ENCODE assay signal across 11 mouse cellular contexts in genomic region chr6:112973786-112974720, GRCm38 (mm10). TPM values are rescaled to one million over a fixed set of nuclear protein-coding genes. Genes with fewer than 3 reads are reported as not detected.
DNase-seq lines count a peak whose midpoint lies in the region; ATAC-seq lines count a peak whose summit lies in the region.
"Had no signal": no experiment of that assay in that cellular context is flagged by ENCODE, and none has a peak within 500 bp of the region (broad histone marks: within the 10 kb centered on the region; RNA-seq: fewer than 3 reads in every experiment).

No protein-coding gene starts in this region.

- H3K36me3 ChIP-seq in limb, embryonic 12.5 days, result no peaks in the 10 kb centered on the region
- H3K36me3 ChIP-seq in stomach, embryonic 16.5 days (ENCODE audit: control insufficient read depth, insufficient read depth, low read length), result no peaks in the 10 kb centered on the region
- H3K36me3 ChIP-seq: liver, embryonic 13.5 days had no signal

- no peak overlapping the region for H3K9ac ChIP-seq in limb, embryonic 12.5 days (replicated peaks)
- no peak overlapping the region for H3K9ac ChIP-seq in stomach, embryonic 16.5 days (ENCODE audit: low read length)
- H3K9ac ChIP-seq: liver, embryonic 13.5 days had no signal

- H3K27me3 ChIP-seq in limb, embryonic 12.5 days, result no peaks in the 10 kb centered on the region
- H3K27me3 ChIP-seq in stomach, embryonic 16.5 days (ENCODE audit: control insufficient read depth, insufficient read depth, low read length), result no peaks in the 10 kb centered on the region
- H3K27me3 ChIP-seq: liver, embryonic 13.5 days had no signal

- H3K27ac ChIP-seq in limb, embryonic 12.5 days, result peak overlapping the region; percentile 78
- peak overlapping the region; percentile 69 for H3K27ac ChIP-seq in stomach, embryonic 16.5 days (ENCODE audit: low read length)
- H3K27ac ChIP-seq: kidney, postnatal 0 days; liver, embryonic 13.5 days had no signal

- no peaks in the 10 kb centered on the region for H3K9me3 ChIP-seq in limb, embryonic 12.5 days
- no peaks in the 10 kb centered on the region for H3K9me3 ChIP-seq in stomach, embryonic 16.5 days (replicated peaks; ENCODE audit: control insufficient read depth, low read length)
- H3K9me3 ChIP-seq: liver, embryonic 13.5 days had no signal

- peaks cover 35% of the 10 kb centered on the region for H3K4me1 ChIP-seq in limb, embryonic 12.5 days (replicated peaks)
- H3K4me1 ChIP-seq in stomach, embryonic 16.5 days (ENCODE audit: control insufficient read depth, insufficient read depth, low read length), result peaks cover 24% of the 10 kb centered on the region

- ATAC-seq in limb, embryonic 12.5 days (ENCODE audit: insufficient number of reproducible peaks, insufficient read depth, low FRiP score, low TSS enrichment, low read depth), result no peak
- ATAC-seq in stomach, embryonic 16.5 days (ENCODE audit: insufficient read depth, low FRiP score), result no peak

- H3K4me3 ChIP-seq in limb, embryonic 12.5 days (replicated peaks), result no peak overlapping the region
- H3K4me3 ChIP-seq in stomach, embryonic 16.5 days (replicated peaks; ENCODE audit: low read length), result no peak overlapping the region
- H3K4me3 ChIP-seq: liver, embryonic 13.5 days had no signal

- DNase-seq in right cerebral cortex, postnatal 10 days (ENCODE audit: low spot score in 2 of 2), result peak; percentile 40 to 44
- DNase-seq in right cerebral cortex, postnatal 14 days, result no peak
- peak; percentile 94 for DNase-seq in fibroblast of lung, adult 2 months (ENCODE audit: low read depth)
- DNase-seq in gastrocnemius, postnatal 10 days, result no peak
- DNase-seq in cerebellum, adult 8-10 months, result no peak
- DNase-seq in urinary bladder, adult 18-20 months (ENCODE audit: low spot score in 2 of 2), result no peak
- DNase-seq: cerebellum, adult 9-11 months; liver, embryonic 13.5 days had no signal

- whole genome bisulfite sequencing in limb, embryonic 12.5 days, result 80% methylated on average over 19 of the region's 19 CpGs
- WGBS in stomach, embryonic 16.5 days, result 56% methylated on average over 19 of the region's 19 CpGs

- peak overlapping the region; percentile 23 for H3K4me2 ChIP-seq in limb, embryonic 12.5 days
- 0 out of 2 replicates have a peak overlapping the region, but pooled peaks have one; percentile 37 for H3K4me2 ChIP-seq in stomach, embryonic 16.5 days (ENCODE audit: low read depth, low read length)

RNA-seq across cellular contexts. Expression of gene Srgap3, which starts 27.0 kb away (rescaled TPM):
- 5.3 and 5.7 TPM in 2 replicates for polyA plus RNA-seq in limb, embryonic 12.5 days (2016; fragmentation: Nextera tagmentation; extraction: Ambion mirVana)
- polyA plus RNA-seq in stomach, embryonic 16.5 days (2015; fragmentation: Nextera tagmentation; extraction: Ambion mirVana), result 6.0 and 6.9 TPM in 2 replicates
- 10 to 100 TPM in 1 of 2 experiments, 1 to 10 TPM in 1; 7.8 to 12.4 TPM for total RNA-seq in gastrocnemius, postnatal 10 days (2021)

Comparison
In these comparisons a context has a peak if more than half of its experiments do, and no peak if none do; other contexts are left out.
1. DNase-seq: peak in right cerebral cortex, postnatal 10 days (2 of 2) and fibroblast of lung, adult 2 months (single experiment); none in right cerebral cortex, postnatal 14 days (single experiment), gastrocnemius, postnatal 10 days (single experiment), cerebellum, adult 8-10 months (single experiment) and urinary bladder, adult 18-20 months (0 of 2).